Mouse (Mus musculus) granulocyte monocyte progenitor cell, adult 5-6 weeks (primary cell): ENCODE results near the gene Senp5. TPM values are rescaled to one million over a fixed set of nuclear protein-coding genes. Genes with fewer than 3 reads are reported as not detected.

Experiments used
- total RNA-seq, 2 experiments: library from RNA; stranded (forward) in 1 of 2; stranded (reverse) in 1 of 2; fragments of 200-712, 200-1000 nt in 1 of 2; fragments of >200 nt in 1 of 2; fragmentation: Nextera tagmentation in 1 of 2; gene quantifications; 2 replicates each; pipeline ENCODE4 v1.2.3; 2014 to 2017

The Senp5 gene
- total RNA-seq, 2 experiments from 2014 or later, result 19.6 to 26.5 TPM

Other genes starting within 250 kb of the Senp5 start
- 0.17 TPM in 1 of 2 replicates, not detected in the other for gene Meltf, start 124.5 kb downstream of the Senp5 start, total RNA-seq (2014; fragmentation: Nextera tagmentation)
- not detected in 2 replicates for gene Meltf, start 124.5 kb downstream of the Senp5 start, total RNA-seq (2017)
- gene Pigz, start 69.4 kb downstream of the Senp5 start, total RNA-seq (2014; fragmentation: Nextera tagmentation), result 0.47 TPM in 1 of 2 replicates, not detected in the other
- gene Pigz, start 69.4 kb downstream of the Senp5 start, total RNA-seq (2017), result not detected in 2 replicates
- gene 0610012G03Rik, start 54.8 kb downstream of the Senp5 start, total RNA-seq (2014; fragmentation: Nextera tagmentation), result 26.4 and 32.7 TPM in 2 replicates
- 12.9 and 24.1 TPM in 2 replicates for gene 0610012G03Rik, start 54.8 kb downstream of the Senp5 start, total RNA-seq (2017)
- 40.1 and 47.4 TPM in 2 replicates for gene Ncbp2, start 54.8 kb downstream of the Senp5 start, total RNA-seq (2014; fragmentation: Nextera tagmentation)
- gene Ncbp2, start 54.8 kb downstream of the Senp5 start, total RNA-seq (2017), result 60.5 and 62.0 TPM in 2 replicates
- gene Pak2, start 76.1 kb upstream of the Senp5 start, total RNA-seq (2014; fragmentation: Nextera tagmentation), result 65.0 and 67.3 TPM in 2 replicates
- gene Pak2, start 76.1 kb upstream of the Senp5 start, total RNA-seq (2017), result 54.2 and 54.9 TPM in 2 replicates
- gene Pigx, start 96.5 kb upstream of the Senp5 start, total RNA-seq (2014; fragmentation: Nextera tagmentation), result 84.7 and 88.8 TPM in 2 replicates
- gene Pigx, start 96.5 kb upstream of the Senp5 start, total RNA-seq (2017), result 46.6 and 75.6 TPM in 2 replicates
- gene Cep19, start 96.5 kb upstream of the Senp5 start, total RNA-seq (2014; fragmentation: Nextera tagmentation), result 9.9 and 18.8 TPM in 2 replicates
- 27.0 and 36.8 TPM in 2 replicates for gene Cep19, start 96.5 kb upstream of the Senp5 start, total RNA-seq (2017)
- 185 and 192 TPM in 2 replicates for gene Nrros, start 162.3 kb upstream of the Senp5 start, total RNA-seq (2014; fragmentation: Nextera tagmentation)
- gene Nrros, start 162.3 kb upstream of the Senp5 start, total RNA-seq (2017), result 110 and 119 TPM in 2 replicates
- 102 and 159 TPM in 2 replicates for gene Bex6, start 176.5 kb upstream of the Senp5 start, total RNA-seq (2014; fragmentation: Nextera tagmentation)
- gene Bex6, start 176.5 kb upstream of the Senp5 start, total RNA-seq (2017), result 86.7 and 90.4 TPM in 2 replicates
- gene Fbxo45, start 243.9 kb upstream of the Senp5 start, total RNA-seq (2014; fragmentation: Nextera tagmentation), result 10.8 and 17.9 TPM in 2 replicates
- 21.9 and 22.5 TPM in 2 replicates for gene Fbxo45, start 243.9 kb upstream of the Senp5 start, total RNA-seq (2017)
- gene Wdr53, start 243.9 kb upstream of the Senp5 start, total RNA-seq (2014; fragmentation: Nextera tagmentation), result 13.5 and 22.1 TPM in 2 replicates
- gene Wdr53, start 243.9 kb upstream of the Senp5 start, total RNA-seq (2017), result 12.9 and 16.0 TPM in 2 replicates